Mouse (Mus musculus) ovary, postnatal 14 days (tissue): ENCODE measurements around the gene Cfap20.

Source experiments
- DNase-seq: peaks from one replicate; pipeline ENCODE4 v3.0.0; 2022; ENCODE audit warnings: low spot score

The Cfap20 gene

GRCm38 (mm10) chr8:95434686-95435439 lies at the start of gene Cfap20:
TSS of gene Cfap20 (minus strand) at chr8:95434869.
- peak; percentile 99 for DNase-seq

- no peak for DNase-seq
Observed at GRCm38 (mm10) chr8:95470008-95470407, 35.3 kb upstream of the Cfap20 start.

- DNase-seq = no peak
Observed at GRCm38 (mm10) chr8:95468995-95469394, 34.3 kb upstream of the Cfap20 start.

GRCm38 (mm10) chr8:95466543-95466942 lies 31.9 kb upstream of the Cfap20 start:
- DNase-seq = no peak

GRCm38 (mm10) chr8:95452518-95452917 lies 17.8 kb upstream of the Cfap20 start:
- no peak for DNase-seq

GRCm38 (mm10) chr8:95450271-95450670 lies 15.6 kb upstream of the Cfap20 start:
- DNase-seq = no peak

GRCm38 (mm10) chr8:95447661-95448060 lies 13.0 kb upstream of the Cfap20 start:
- DNase-seq = no peak

- DNase-seq = no peak
Observed at GRCm38 (mm10) chr8:95445042-95445441, 10.4 kb upstream of the Cfap20 start.

- DNase-seq = no peak
Observed at GRCm38 (mm10) chr8:95441491-95442039, 6.9 kb upstream of the Cfap20 start.

GRCm38 (mm10) chr8:95440168-95440709 lies 5.6 kb upstream of the Cfap20 start:
- DNase-seq = no peak

GRCm38 (mm10) chr8:95439421-95439820 lies 4.8 kb upstream of the Cfap20 start:
- DNase-seq = no peak

GRCm38 (mm10) chr8:95437341-95437992 lies 2.8 kb upstream of the Cfap20 start:
- DNase-seq = no peak

- DNase-seq = no peak
Observed at GRCm38 (mm10) chr8:95435930-95436329, 1.3 kb upstream of the Cfap20 start.

- no peak for DNase-seq
Observed at GRCm38 (mm10) chr8:95435471-95435870, 802 bp upstream of the Cfap20 start.

GRCm38 (mm10) chr8:95434233-95434632 lies 436 bp downstream of the Cfap20 start:
- DNase-seq = no peak

- DNase-seq = no peak
Observed at GRCm38 (mm10) chr8:95433124-95433523, 1.5 kb downstream of the Cfap20 start.

- no peak for DNase-seq
Observed at GRCm38 (mm10) chr8:95432471-95432870, 2.2 kb downstream of the Cfap20 start.

GRCm38 (mm10) chr8:95429945-95430344 lies 4.7 kb downstream of the Cfap20 start:
- DNase-seq = peak; percentile 34

GRCm38 (mm10) chr8:95427594-95428535 lies 6.8 kb downstream of the Cfap20 start:
- DNase-seq = peak; percentile 71

- no peak for DNase-seq
Observed at GRCm38 (mm10) chr8:95426781-95427281, 7.8 kb downstream of the Cfap20 start.

GRCm38 (mm10) chr8:95424682-95425081 lies 10.0 kb downstream of the Cfap20 start:
- DNase-seq = no peak
